Mouse (Mus musculus) heart, embryonic 14.5 days (tissue): ENCODE results near the gene Spn. TPM values are rescaled to one million over a fixed set of nuclear protein-coding genes. Genes with fewer than 3 reads are reported as not detected.

ENCODE experiments used
- ATAC-seq: fragments of 200-750 bp; cut with Nextera tagmentation; 2 replicates; pipeline ENCODE4 v1.8.0; 2017; ENCODE audit warnings: low read depth, moderate TSS enrichment; ENCODE audit not compliant: insufficient number of reproducible peaks, insufficient read depth, low FRiP score
- H3K27ac ChIP-seq, 2 experiments: fragments of 200-500 bp in 1 of 2; fragments of 300-500 bp in 1 of 2; sonication (generic) in 1 of 2; replicated peaks in 1 of 2; 2 replicates each; pipeline ENCODE4 v1.5.1; 2012 to 2014; ENCODE audit warnings: low read depth in 2 of 2, low read length in 2 of 2, control low read depth in 1 of 2, mild to moderate bottlenecking in 1 of 2, mixed read lengths in 1 of 2; ENCODE audit not compliant: control insufficient read depth in 1 of 2, insufficient read depth in 1 of 2
- H3K27me3 ChIP-seq: fragments of 300-500 bp; sonication (generic); 2 replicates; pipeline ENCODE4 v1.6.1; 2014; ENCODE audit warnings: mild to moderate bottlenecking, low read length, control low read depth; ENCODE audit not compliant: control insufficient read depth, insufficient read depth
- H3K36me3 ChIP-seq: fragments of 300-500 bp; sonication (generic); 2 replicates; pipeline ENCODE4 v1.6.1; 2014; ENCODE audit warnings: mild to moderate bottlenecking, control low read depth, low read length, mixed read lengths; ENCODE audit not compliant: control insufficient read depth, insufficient read depth
- H3K4me1 ChIP-seq, 2 experiments: fragments of 200-500 bp in 1 of 2; fragments of 300-500 bp in 1 of 2; sonication (generic) in 1 of 2; 2 replicates each; pipeline ENCODE4 v1.6.1; 2012 to 2014; ENCODE audit warnings: low read length in 2 of 2, control low read depth in 1 of 2, mixed read lengths in 1 of 2; ENCODE audit not compliant: control insufficient read depth in 2 of 2, insufficient read depth in 2 of 2
- H3K4me2 ChIP-seq: fragments of 300-500 bp; sonication (generic); 2 replicates; pipeline ENCODE4 v1.6.1; 2014; ENCODE audit warnings: mild to moderate bottlenecking, low read length
- H3K4me3 ChIP-seq, 2 experiments: fragments of 200-500 bp in 1 of 2; fragments of 300-500 bp in 1 of 2; sonication (generic) in 1 of 2; 2 replicates each; pipeline ENCODE4 v1.5.1; 2012 to 2014; ENCODE audit warnings: low read length in 2 of 2, mild to moderate bottlenecking in 2 of 2, control low read depth in 1 of 2, low read depth in 1 of 2, moderate library complexity in 1 of 2; ENCODE audit not compliant: control insufficient read depth in 1 of 2, insufficient read depth in 1 of 2
- H3K9ac ChIP-seq: fragments of 300-500 bp; sonication (generic); 2 replicates; pipeline ENCODE4 v1.6.1; 2014; ENCODE audit warnings: mild to moderate bottlenecking, low read length
- H3K9me3 ChIP-seq: fragments of 300-500 bp; sonication (generic); 2 replicates; pipeline ENCODE4 v1.6.1; 2016; ENCODE audit warnings: low read length, control low read depth; ENCODE audit not compliant: control insufficient read depth
- WGBS: fragments of 180-500 bp; shearing (Covaris S2); extraction: QIAGEN DNeasy Blood & Tissue Kit; methylation state at CpG from one replicate; pipeline ENCODE4 v1.1.7; 2014; 5-methylcytosine and 5-hydroxymethylcytosine counted together
- polyA plus RNA-seq: library from polyadenylated mRNA; unstranded; fragments of >200 nt; fragmentation: Nextera tagmentation; extraction: Ambion mirVana; gene quantifications from 2 replicates; pipeline ENCODE4 v1.2.1, GENCODE M21; 2014

Spn gene
- polyA plus RNA-seq, 1 experiment from 2014 or later, result 0.12 TPM

- Histone ChIP-seq H3K27ac (no peak overlapping the region), H3K4me3 (no peak overlapping the region), H3K4me1 (peaks cover 5 to 9% of the 10 kb centered on the region in 2 experiments; a peak in 2 of 4 replicates), H3K27me3 (no peaks in the 10 kb centered on the region), H3K36me3 (no peaks in the 10 kb centered on the region), H3K9ac (no peak overlapping the region), H3K4me2 (no peak overlapping the region), H3K9me3 (no peaks in the 10 kb centered on the region)
- 82% methylated on average over 2 of the region's 2 CpGs for WGBS
- no peak for ATAC-seq
Measured at GRCm38 (mm10) chr7:127084794-127085193, 52.8 kb downstream of the Spn start.

DNA sequence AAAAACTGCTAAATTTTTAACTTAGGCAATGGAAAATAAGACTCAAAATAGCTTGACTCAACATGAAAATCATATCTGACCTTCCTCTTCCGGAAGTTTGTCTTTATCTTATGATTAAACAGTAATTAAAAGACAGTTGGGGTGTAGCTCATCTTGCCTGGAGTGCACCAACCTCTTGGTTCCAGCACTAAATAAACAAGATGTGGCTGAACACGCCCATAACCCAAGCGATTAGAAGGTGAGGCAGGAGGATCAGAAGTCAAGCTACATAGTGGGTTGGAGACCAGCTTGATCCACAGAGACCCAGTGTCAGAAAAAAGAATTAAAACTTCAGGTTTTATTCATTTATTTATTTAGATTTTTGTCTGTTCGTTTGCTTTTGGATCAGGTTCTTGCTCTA is 53.9 kb downstream of the Spn start:
- Histone ChIP-seq H3K36me3 (no peaks in the 10 kb centered on the region), H3K4me3 (no peak overlapping the region), H3K9ac (no peak overlapping the region), H3K4me2 (no peak overlapping the region), H3K4me1 (peaks cover under 1% of the 10 kb centered on the region in 2 experiments; a peak in 1 of 4 replicates), H3K9me3 (no peaks in the 10 kb centered on the region), H3K27ac (no peak overlapping the region), H3K27me3 (no peaks in the 10 kb centered on the region)
- 81% methylated on average over 4 of the region's 4 CpGs for WGBS
- no peak for ATAC-seq

DNA sequence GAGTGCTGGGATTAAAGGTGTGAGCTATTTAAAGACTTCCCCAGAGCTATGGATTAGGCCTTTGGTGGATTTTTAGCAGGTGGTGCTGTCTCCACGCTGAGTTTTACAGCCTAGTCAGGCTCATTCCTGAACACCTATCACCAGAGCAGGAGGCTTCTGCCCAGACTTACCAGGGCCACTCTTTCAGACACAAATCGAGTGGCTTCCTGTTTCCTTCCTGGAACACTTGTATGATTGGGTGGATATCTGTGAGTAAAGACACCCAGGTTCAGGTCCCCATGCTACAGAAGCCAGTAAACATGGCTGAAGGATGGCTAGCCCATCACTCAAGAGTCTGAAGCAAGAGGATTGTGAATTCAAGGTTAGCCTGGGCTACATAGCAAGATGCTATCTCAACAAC is 54.6 kb downstream of the Spn start:
- Histone ChIP-seq H3K27ac (no peak overlapping the region), H3K4me3 (no peak overlapping the region), H3K9ac (no peak overlapping the region), H3K36me3 (no peaks in the 10 kb centered on the region), H3K4me1 (no peaks in the 10 kb centered on the region), H3K27me3 (no peaks in the 10 kb centered on the region), H3K9me3 (no peaks in the 10 kb centered on the region), H3K4me2 (no peak overlapping the region)
- 40% methylated on average over 2 of the region's 2 CpGs for WGBS
- ATAC-seq, result no peak

DNA sequence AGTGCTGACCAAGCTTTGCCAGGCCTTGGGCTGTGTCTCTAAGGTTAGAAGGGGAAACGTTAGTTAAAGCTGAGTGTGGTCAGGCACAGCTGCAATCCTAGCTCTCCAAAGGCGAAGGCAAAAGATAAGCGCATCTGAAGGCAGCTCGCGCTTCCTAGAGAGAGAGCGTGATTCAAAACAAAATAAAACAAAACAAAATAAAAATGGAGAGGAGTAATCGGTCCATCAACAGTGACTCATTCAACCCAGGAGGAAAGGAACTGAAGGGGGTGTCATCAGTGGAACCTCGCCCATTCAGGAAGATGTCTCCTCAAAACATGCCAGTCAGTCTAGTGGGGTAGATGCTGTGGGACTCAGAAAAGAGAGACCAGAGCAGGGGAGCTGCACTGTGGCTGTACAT is 55.4 kb downstream of the Spn start:
- Histone ChIP-seq H3K27ac (no peak overlapping the region), H3K4me3 (no peak overlapping the region), H3K9ac (no peak overlapping the region), H3K36me3 (no peaks in the 10 kb centered on the region), H3K27me3 (no peaks in the 10 kb centered on the region), H3K9me3 (no peaks in the 10 kb centered on the region), H3K4me2 (no peak overlapping the region), H3K4me1 (no peaks in the 10 kb centered on the region)
- 55% methylated on average over 8 of the region's 8 CpGs for WGBS
- no peak for ATAC-seq

Other genes starting within 250 kb of the Spn start
- 21.6 and 22.7 TPM in 2 replicates for gene Tmem219, start 214.9 kb downstream of the Spn start, polyA plus RNA-seq
- gene Kctd13, start 208.9 kb downstream of the Spn start, polyA plus RNA-seq, result 11.3 and 11.9 TPM in 2 replicates
- not detected in 2 replicates for gene Asphd1, start 188.2 kb downstream of the Spn start, polyA plus RNA-seq
- gene Sez6l2, start 187.3 kb downstream of the Spn start, polyA plus RNA-seq, result 0.86 and 1.4 TPM in 2 replicates
- 68.5 and 74.6 TPM in 2 replicates for gene Cdipt, start 161.9 kb downstream of the Spn start, polyA plus RNA-seq
- gene Cdiptos, start 161.7 kb downstream of the Spn start, polyA plus RNA-seq, result 0.86 and 1.6 TPM in 2 replicates
- 12.0 and 12.6 TPM in 2 replicates for gene Mvp, start 123.2 kb downstream of the Spn start, polyA plus RNA-seq
- 0.84 TPM in 1 of 2 replicates, not detected in the other for gene Pagr1b, start 121.3 kb downstream of the Spn start, polyA plus RNA-seq
- gene Pagr1a, start 120.5 kb downstream of the Spn start, polyA plus RNA-seq, result 23.1 and 25.4 TPM in 2 replicates
- gene Gm42742, start 116.7 kb downstream of the Spn start, polyA plus RNA-seq, result 41.9 and 45.0 TPM in 2 replicates
- 2.1 and 3.2 TPM in 2 replicates for gene Prrt2, start 116.6 kb downstream of the Spn start, polyA plus RNA-seq
- gene Maz, start 110.8 kb downstream of the Spn start, polyA plus RNA-seq, result 37.6 and 44.7 TPM in 2 replicates
- gene Kif22, start 95.4 kb downstream of the Spn start, polyA plus RNA-seq, result 67.8 and 74.3 TPM in 2 replicates
- gene Zg16, start 50.5 kb downstream of the Spn start, polyA plus RNA-seq, result not detected in 2 replicates
- gene AI467606, start 46.5 kb downstream of the Spn start, polyA plus RNA-seq, result 0.65 and 1.2 TPM in 2 replicates
- gene Qprt, start 15.6 kb downstream of the Spn start, polyA plus RNA-seq, result 2.4 and 2.8 TPM in 2 replicates
- 33.7 and 34.8 TPM in 2 replicates for gene Cd2bp2, start 58.2 kb upstream of the Spn start, polyA plus RNA-seq
- 20.2 and 21.2 TPM in 2 replicates for gene Tbc1d10b, start 70.6 kb upstream of the Spn start, polyA plus RNA-seq
- 11.7 and 14.9 TPM in 2 replicates for gene Mylpf, start 71.1 kb upstream of the Spn start, polyA plus RNA-seq
- 9.9 and 11.4 TPM in 2 replicates for gene Zfp553, start 95.2 kb upstream of the Spn start, polyA plus RNA-seq
- 22.2 and 25.3 TPM in 2 replicates for gene Sept1, start 95.3 kb upstream of the Spn start, polyA plus RNA-seq
- 26.8 and 31.4 TPM in 2 replicates for gene Zfp771, start 106.5 kb upstream of the Spn start, polyA plus RNA-seq
- 168 and 172 TPM in 2 replicates for gene Dctpp1, start 122.9 kb upstream of the Spn start, polyA plus RNA-seq
- 69.5 and 74.6 TPM in 2 replicates for gene Sephs2, start 136.2 kb upstream of the Spn start, polyA plus RNA-seq
- 1.2 and 1.5 TPM in 2 replicates for gene Itgal, start 158.4 kb upstream of the Spn start, polyA plus RNA-seq
- gene Zfp768, start 207.8 kb upstream of the Spn start, polyA plus RNA-seq, result 5.6 TPM in 2 replicates
- 4.7 TPM in 2 replicates for gene Zfp747, start 238.2 kb upstream of the Spn start, polyA plus RNA-seq
- 4.5 and 4.6 TPM in 2 replicates for gene 9130019O22Rik, start 249.3 kb upstream of the Spn start, polyA plus RNA-seq